Mouse (Mus musculus) forebrain, embryonic 14.5 days (tissue): ENCODE measurements at regions not wholly inside any gene's neighbourhood (a gene's known extent, or its start where the extent isn't known, plus 50 kb on each side); places are given as distances from the start of the nearest gene placed in this dataset.
A peak's percentile ranks its signal among the peaks of the same experiment; 100 is the strongest.
"Not testable (repeated sequence)": the region's sequence is repeated elsewhere in the genome, so short reads cannot be mapped to it uniquely, and the experiment has no call there.

ENCODE experiments used
- ATAC-seq: fragments of 200-750 bp; cut with Nextera tagmentation; 2 replicates; pipeline ENCODE4 v1.8.0; 2017; ENCODE audit warnings: mild to moderate bottlenecking, moderate library complexity
- DNase-seq: peaks from one replicate; pipeline ENCODE4 v3.0.0-alpha.2; 2015; ENCODE audit warnings: low spot score
- H3K27ac ChIP-seq: fragments of 300-500 bp; sonication (generic); 2 replicates; pipeline ENCODE4 v1.5.1; 2014; ENCODE audit warnings: low read depth, mild to moderate bottlenecking, control low read depth, low read length, moderate library complexity
- H3K27me3 ChIP-seq: fragments of 300-500 bp; sonication (generic); replicated peaks from 2 replicates; pipeline ENCODE4 v1.6.1; 2014; ENCODE audit warnings: low read length, control low read depth, mixed read lengths; ENCODE audit not compliant: control insufficient read depth, insufficient read depth
- H3K36me3 ChIP-seq: fragments of 300-500 bp; sonication (generic); 2 replicates; pipeline ENCODE4 v1.6.1; 2014; ENCODE audit warnings: low read length, control low read depth; ENCODE audit not compliant: control insufficient read depth, insufficient read depth
- H3K4me1 ChIP-seq: fragments of 300-500 bp; sonication (generic); 2 replicates; pipeline ENCODE4 v1.6.1; 2014; ENCODE audit warnings: antibody characterized with exemption, low read length, control low read depth; ENCODE audit not compliant: control insufficient read depth, insufficient read depth
- H3K4me2 ChIP-seq: fragments of 300-500 bp; sonication (generic); 2 replicates; pipeline ENCODE4 v1.6.1; 2014; ENCODE audit warnings: mild to moderate bottlenecking, control low read depth, low read length
- H3K4me3 ChIP-seq: fragments of 300-500 bp; sonication (generic); 2 replicates; pipeline ENCODE4 v1.5.1; 2014; ENCODE audit warnings: low read depth, low read length, control low read depth
- H3K9ac ChIP-seq: fragments of 300-500 bp; sonication (generic); 2 replicates; pipeline ENCODE4 v1.6.1; 2014; ENCODE audit warnings: mild to moderate bottlenecking, low read length, control low read depth, moderate library complexity
- H3K9me3 ChIP-seq: fragments of 300-500 bp; sonication (generic); replicated peaks from 2 replicates; pipeline ENCODE4 v1.6.1; 2016; ENCODE audit warnings: low read length, control low read depth, mixed read lengths; ENCODE audit not compliant: control insufficient read depth
- WGBS: fragments of 180-500 bp; shearing (Covaris S2); extraction: QIAGEN DNeasy Blood & Tissue Kit; methylation state at CpG from one replicate; pipeline ENCODE4 v1.1.7; 2014; 5-methylcytosine and 5-hydroxymethylcytosine counted together

DNA sequence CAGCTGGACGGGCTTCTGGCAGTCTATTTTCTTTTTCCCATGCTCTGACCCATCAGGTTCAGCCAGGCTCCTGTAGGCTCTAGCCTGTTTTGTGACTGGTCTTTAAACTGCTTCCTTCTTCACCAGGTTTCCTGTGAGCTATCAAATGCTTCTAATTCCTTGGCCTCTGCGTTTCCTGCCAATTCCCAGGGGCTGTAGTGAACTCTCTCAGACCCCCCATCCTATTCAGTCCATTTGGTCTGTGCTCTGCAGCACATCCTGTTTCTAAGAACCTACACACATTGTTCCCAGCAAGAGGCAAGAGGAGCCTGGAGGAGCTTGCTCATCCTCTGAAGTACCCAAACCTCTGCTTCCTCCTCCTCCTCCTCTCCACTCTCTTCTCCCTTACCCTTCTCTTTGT lies 209.3 kb downstream of the Ankrd50 start:
- Histone ChIP-seq H3K27me3 (no peaks in the 10 kb centered on the region), H3K36me3 (no peaks in the 10 kb centered on the region), H3K4me3 (no peak overlapping the region), H3K9me3 (no peaks in the 10 kb centered on the region), H3K9ac (no peak overlapping the region), H3K4me2 (no peak overlapping the region), H3K4me1 (no peaks in the 10 kb centered on the region), H3K27ac (no peak overlapping the region)
- WGBS, result 70% methylated on average over 2 of the region's 2 CpGs
- DNase-seq (no peak), ATAC-seq (no peak)

DNA sequence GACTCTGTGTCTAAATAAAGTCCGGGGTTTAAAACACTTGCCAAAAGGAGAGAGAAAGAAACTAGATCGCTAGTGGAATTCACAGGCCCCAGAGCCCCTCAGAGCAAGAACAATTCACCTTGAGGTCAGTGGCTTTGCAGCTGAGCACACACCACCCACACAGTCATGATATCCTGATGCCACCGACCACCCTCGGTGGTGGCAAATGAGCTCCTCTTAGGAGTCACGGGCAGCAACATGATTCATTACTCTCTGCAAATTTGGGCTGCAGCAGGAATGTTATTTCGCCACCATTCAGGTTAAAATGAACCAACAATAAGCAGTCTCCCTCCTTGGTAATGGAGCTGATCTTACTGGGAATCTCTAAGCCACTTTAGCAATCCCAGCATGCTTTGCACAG lies 213.9 kb downstream of the Ankrd50 start:
- H3K9me3 ChIP-seq, result no peaks in the 10 kb centered on the region
- DNase-seq (no peak), ATAC-seq (no peak)
- WGBS, result 76% methylated on average over 6 of the region's 6 CpGs
- H3K4me2 ChIP-seq, result no peak overlapping the region
- H3K27ac ChIP-seq, result no peak overlapping the region
- no peaks in the 10 kb centered on the region for H3K27me3 ChIP-seq
- H3K4me3 ChIP-seq, result no peak overlapping the region
- no peaks in the 10 kb centered on the region for H3K4me1 ChIP-seq
- no peaks in the 10 kb centered on the region for H3K36me3 ChIP-seq
- no peak overlapping the region for H3K9ac ChIP-seq

DNA sequence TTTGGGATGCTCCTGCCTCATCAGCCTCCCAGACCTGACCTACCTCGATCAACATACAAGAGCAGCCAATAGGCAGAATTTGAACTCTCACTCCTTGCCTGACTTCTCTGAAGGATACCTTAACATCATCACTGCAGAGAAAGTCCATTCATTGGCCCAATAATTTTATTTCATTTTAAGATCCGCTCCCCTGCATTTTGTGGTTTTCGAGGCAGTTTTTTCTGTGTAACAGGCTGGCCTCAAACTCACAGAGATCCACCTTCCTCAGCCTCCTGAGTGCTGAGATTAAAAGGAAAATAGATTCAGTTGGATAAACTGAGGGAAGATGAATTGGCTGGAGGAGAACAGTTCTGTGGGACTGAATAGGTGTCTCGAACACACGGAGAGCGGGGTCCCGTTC lies 216.4 kb downstream of the Ankrd50 start:
- Histone ChIP-seq H3K9me3 (no peaks in the 10 kb centered on the region), H3K4me1 (peaks cover 1% of the 10 kb centered on the region; the same call in 1 of the 2 replicates), H3K4me2 (no peak overlapping the region), H3K27me3 (no peaks in the 10 kb centered on the region), H3K36me3 (no peaks in the 10 kb centered on the region), H3K27ac (no peak overlapping the region), H3K4me3 (no peak overlapping the region), H3K9ac (no peak overlapping the region)
- no peak for ATAC-seq
- DNase-seq, result no peak
- WGBS, result 94% methylated on average over 7 of the region's 7 CpGs

DNA sequence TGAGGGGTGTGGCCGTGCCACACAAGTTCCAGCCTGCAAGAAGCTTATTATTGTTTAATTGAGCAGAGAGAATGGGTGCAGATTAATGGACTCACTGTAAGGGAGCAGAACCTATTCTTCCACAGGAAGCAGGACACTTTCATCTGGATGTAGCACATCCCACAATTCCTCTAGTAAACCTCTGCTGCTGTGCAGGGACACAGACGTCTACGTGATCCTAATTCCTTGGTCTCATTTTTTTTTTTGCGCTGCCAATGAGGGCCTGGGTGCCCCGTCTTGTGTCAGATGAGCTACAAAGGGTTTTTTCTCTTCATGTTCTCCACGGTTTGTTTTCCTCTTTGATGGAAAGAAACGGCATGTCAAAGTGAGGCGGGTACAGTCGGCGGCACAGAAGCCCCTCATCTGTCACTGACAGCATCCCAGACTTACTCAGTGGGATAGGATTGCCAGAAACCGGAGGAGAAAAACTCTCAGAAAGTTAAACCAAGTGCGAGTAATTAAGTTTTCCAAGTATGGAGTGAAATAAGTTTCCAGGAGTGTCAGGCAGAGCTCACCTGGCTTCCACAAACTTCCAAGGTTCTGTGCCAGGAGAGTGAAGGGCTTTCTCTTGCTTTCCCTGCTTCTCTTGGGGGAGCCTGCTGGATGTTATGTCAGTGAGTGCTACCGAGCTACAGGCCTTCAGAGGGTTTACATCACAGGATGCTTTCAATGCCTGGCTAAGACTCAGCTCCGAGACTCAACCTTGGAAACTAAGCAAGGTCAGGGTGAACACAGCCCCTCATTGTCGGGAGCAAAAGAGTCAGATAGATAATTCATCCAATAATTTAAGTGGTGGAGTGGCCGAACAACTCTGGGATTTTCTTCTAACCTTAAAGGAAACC lies 221.1 kb downstream of the Ankrd50 start:
- Histone ChIP-seq H3K27me3 (no peaks in the 10 kb centered on the region), H3K4me2 (no peak overlapping the region), H3K27ac (no peak overlapping the region), H3K4me3 (no peak overlapping the region), H3K9ac (no peak overlapping the region), H3K36me3 (no peaks in the 10 kb centered on the region), H3K9me3 (no peaks in the 10 kb centered on the region), H3K4me1 (peaks cover 13% of the 10 kb centered on the region)
- DNase-seq (no peak), ATAC-seq (no peak)
- 38% methylated on average over 16 of the region's 16 CpGs for whole genome bisulfite sequencing

DNA sequence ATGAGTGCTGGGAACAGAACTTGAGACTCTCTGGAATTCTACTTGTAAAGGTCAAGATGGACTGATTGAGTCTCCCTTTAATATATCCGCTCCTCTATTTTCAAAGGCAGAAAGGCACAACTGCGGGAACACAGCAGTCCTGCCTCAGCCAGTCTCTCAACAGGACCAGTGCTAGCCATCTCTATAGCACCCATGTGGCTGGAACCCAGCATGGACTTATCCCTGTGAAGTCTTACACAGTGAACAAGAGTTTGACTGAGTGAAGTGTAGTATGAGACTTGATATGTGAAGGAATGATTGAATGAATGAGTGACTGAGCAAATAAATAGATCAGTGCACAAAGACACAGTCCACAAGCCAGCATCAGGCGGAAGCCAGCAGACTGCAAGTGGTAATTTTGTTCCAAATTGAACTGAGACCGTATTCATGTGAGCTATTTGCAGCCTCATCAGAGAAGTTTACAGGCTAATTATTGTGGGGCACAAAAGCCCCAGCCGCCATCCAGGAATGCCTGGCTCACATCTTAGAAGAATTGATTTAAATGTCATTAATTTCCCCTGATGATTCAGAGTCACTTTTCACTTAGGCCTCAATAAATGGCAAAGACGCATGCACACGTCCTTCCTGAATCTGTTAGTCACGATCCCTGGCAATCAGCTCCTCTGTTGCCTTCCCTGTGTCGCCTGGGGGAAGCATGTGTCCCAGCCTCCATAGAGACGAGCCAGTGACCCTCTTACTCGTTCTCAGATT lies 223.1 kb downstream of the Ankrd50 start:
- 20% methylated on average over 11 of the region's 11 CpGs for WGBS
- H3K27ac ChIP-seq, result no peak overlapping the region
- no peaks in the 10 kb centered on the region for H3K9me3 ChIP-seq
- H3K9ac ChIP-seq, result no peak overlapping the region
- no peak overlapping the region for H3K4me3 ChIP-seq
- ATAC-seq (peak; percentile 82), DNase-seq (peak; percentile 82)
- no peak overlapping the region for H3K4me2 ChIP-seq
- peaks cover 13% of the 10 kb centered on the region for H3K4me1 ChIP-seq
- H3K36me3 ChIP-seq, result no peaks in the 10 kb centered on the region
- H3K27me3 ChIP-seq, result no peaks in the 10 kb centered on the region

DNA sequence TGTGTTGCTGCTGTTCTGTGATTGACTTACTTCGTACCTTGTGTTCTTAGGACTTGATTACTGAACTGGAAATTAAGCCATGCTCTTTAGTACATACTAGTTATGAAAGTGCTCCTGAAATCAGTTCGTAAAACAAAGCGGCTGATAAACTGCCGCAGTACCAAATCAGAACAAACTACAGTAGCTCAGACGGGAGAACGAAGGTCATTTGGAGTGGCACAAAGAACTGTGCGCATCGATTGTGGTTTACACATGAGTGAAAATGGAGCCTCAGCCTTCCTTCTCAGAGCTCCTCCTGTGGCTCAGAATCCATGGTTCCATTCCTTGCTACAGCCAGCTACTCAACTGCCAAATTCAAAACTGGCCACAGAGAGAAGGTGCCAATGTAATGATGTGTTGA lies 225.4 kb downstream of the Ankrd50 start:
- H3K9me3 ChIP-seq, H3K9ac ChIP-seq, H3K27me3 ChIP-seq, H3K27ac ChIP-seq, H3K4me3 ChIP-seq, DNase-seq, H3K36me3 ChIP-seq, ATAC-seq, H3K4me2 ChIP-seq: not testable (repeated sequence)
- 92% methylated on average over 8 of the region's 8 CpGs for WGBS
- H3K4me1 ChIP-seq, result peaks cover 13% of the 10 kb centered on the region

DNA sequence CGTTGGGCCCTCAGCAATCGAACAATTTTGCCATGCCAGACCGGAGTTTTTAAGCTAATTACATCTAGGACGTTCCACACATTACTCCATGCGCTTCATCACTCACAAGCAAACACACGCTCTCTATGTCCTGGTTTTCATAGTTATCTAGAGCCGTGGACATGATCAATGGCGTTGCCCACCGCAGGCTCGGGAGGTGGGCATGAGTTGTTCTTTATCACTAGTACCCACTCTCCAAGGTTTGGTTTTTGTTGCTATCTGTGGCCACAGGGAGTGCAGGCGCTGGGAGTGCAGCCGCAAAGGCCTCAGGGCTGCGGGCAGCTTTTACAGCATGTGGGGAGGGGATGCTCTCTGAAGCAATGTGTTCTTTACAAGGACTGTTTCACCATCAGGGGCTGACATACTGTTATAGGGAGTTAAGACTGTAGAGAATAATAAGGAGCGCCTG lies 226.8 kb downstream of the Ankrd50 start:
- DNase-seq (no peak), ATAC-seq (no peak)
- H3K36me3 ChIP-seq, result no peaks in the 10 kb centered on the region
- no peak overlapping the region for H3K9ac ChIP-seq
- no peaks in the 10 kb centered on the region for H3K27me3 ChIP-seq
- no peaks in the 10 kb centered on the region for H3K9me3 ChIP-seq
- 78% methylated on average over 14 of the region's 14 CpGs for WGBS
- H3K4me1 ChIP-seq, result peaks cover 8% of the 10 kb centered on the region
- no peak overlapping the region for H3K4me3 ChIP-seq
- H3K4me2 ChIP-seq, result no peak overlapping the region
- no peak overlapping the region for H3K27ac ChIP-seq

DNA sequence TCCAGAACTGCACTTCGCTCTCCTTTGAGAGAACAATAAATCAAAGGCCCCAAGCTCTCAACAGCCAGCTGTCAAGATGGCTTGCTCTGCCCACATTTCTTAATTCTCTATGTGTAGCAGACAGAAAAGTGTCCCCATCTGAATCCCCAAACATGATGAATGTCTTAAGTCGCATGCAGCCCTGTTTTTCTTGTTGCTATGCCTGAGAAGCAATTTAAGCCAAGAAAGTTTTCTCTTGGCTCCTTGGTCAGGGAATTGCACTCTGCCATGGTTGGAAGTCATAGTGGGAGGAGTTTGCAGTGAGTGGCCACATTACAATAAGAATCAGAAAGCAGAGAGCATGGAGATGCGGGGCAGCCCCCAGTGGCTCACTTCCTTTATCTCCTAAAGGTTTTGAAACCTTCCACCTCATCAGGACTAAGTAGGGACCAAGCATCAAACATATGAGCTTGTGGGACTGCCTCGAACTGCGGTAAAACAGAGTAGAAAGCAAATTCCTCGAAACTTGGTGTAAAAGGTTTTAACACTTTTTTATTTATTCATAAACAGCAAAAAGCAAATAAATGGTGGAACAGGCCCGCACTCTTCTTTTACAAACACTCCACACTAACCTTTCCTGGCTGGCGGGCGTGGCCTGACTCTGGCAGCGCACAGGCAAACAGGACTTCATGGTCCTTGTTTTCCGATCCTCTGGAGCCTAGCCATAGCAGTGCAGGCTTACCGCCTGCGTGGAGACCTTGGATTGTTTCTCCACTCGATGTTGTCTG lies 227.4 kb downstream of the Ankrd50 start:
- Histone ChIP-seq H3K4me3 (no peak overlapping the region), H3K36me3 (no peaks in the 10 kb centered on the region), H3K9me3 (no peaks in the 10 kb centered on the region), H3K27ac (no peak overlapping the region), H3K9ac (no peak overlapping the region), H3K4me2 (no peak overlapping the region), H3K27me3 (no peaks in the 10 kb centered on the region), H3K4me1 (peaks cover 6% of the 10 kb centered on the region)
- WGBS, result 72% methylated on average over 14 of the region's 14 CpGs
- ATAC-seq, result no peak
- DNase-seq, result no peak
